Mouse (Mus musculus) lung, embryonic 16.5 days (tissue): ENCODE data around the gene Erbb4. TPM values are rescaled to one million over a fixed set of nuclear protein-coding genes. Genes with fewer than 3 reads are reported as not detected.

Experiments
- ATAC-seq: fragments of 200-750 bp; cut with Nextera tagmentation; 2 replicates; pipeline ENCODE4 v1.8.0; 2017; ENCODE audit warnings: low read depth, mild to moderate bottlenecking, moderate library complexity
- H3K27ac ChIP-seq: fragments of 300-500 bp; sonication (generic); 2 replicates; pipeline ENCODE4 v1.5.1; 2014; ENCODE audit warnings: mild to moderate bottlenecking, control low read depth, low read length
- H3K27me3 ChIP-seq: fragments of 300-500 bp; sonication (generic); 2 replicates; pipeline ENCODE4 v1.6.1; 2014; ENCODE audit warnings: low read depth, low read length, mixed read lengths; ENCODE audit not compliant: control insufficient read depth, insufficient read depth
- H3K36me3 ChIP-seq: fragments of 300-500 bp; sonication (generic); 2 replicates; pipeline ENCODE4 v1.6.1; 2014; ENCODE audit warnings: low read length; ENCODE audit not compliant: control insufficient read depth, insufficient read depth
- H3K4me1 ChIP-seq: fragments of 300-500 bp; sonication (generic); replicated peaks from 2 replicates; pipeline ENCODE4 v1.6.1; 2014; ENCODE audit warnings: low read length, mixed read lengths; ENCODE audit not compliant: control insufficient read depth, insufficient read depth
- H3K4me2 ChIP-seq: fragments of 300-500 bp; sonication (generic); 2 replicates; pipeline ENCODE4 v1.6.1; 2014; ENCODE audit warnings: low read depth, low read length, control low read depth
- H3K4me3 ChIP-seq: fragments of 300-500 bp; sonication (generic); 2 replicates; pipeline ENCODE4 v1.5.1; 2014; ENCODE audit warnings: mild to moderate bottlenecking, low read length, control low read depth
- H3K9ac ChIP-seq: fragments of 300-500 bp; sonication (generic); 2 replicates; pipeline ENCODE4 v1.6.1; 2014; ENCODE audit warnings: low read length, control low read depth
- H3K9me3 ChIP-seq: fragments of 300-500 bp; sonication (generic); 2 replicates; pipeline ENCODE4 v1.6.1; 2016; ENCODE audit warnings: low read length; ENCODE audit not compliant: control insufficient read depth
- WGBS: fragments of 180-500 bp; shearing (Covaris S2); extraction: QIAGEN DNeasy Blood & Tissue Kit; methylation state at CpG from one replicate; pipeline ENCODE4 v1.1.7; 2014; 5-methylcytosine and 5-hydroxymethylcytosine counted together
- polyA plus RNA-seq: library from polyadenylated mRNA; unstranded; fragments of >200 nt; fragmentation: Nextera tagmentation; extraction: Ambion mirVana; gene quantifications from 2 replicates; pipeline ENCODE4 v1.2.1, GENCODE M21; 2015

Gene Erbb4
- polyA plus RNA-seq, 1 experiment from 2014 or later: 1.1 TPM

DNA sequence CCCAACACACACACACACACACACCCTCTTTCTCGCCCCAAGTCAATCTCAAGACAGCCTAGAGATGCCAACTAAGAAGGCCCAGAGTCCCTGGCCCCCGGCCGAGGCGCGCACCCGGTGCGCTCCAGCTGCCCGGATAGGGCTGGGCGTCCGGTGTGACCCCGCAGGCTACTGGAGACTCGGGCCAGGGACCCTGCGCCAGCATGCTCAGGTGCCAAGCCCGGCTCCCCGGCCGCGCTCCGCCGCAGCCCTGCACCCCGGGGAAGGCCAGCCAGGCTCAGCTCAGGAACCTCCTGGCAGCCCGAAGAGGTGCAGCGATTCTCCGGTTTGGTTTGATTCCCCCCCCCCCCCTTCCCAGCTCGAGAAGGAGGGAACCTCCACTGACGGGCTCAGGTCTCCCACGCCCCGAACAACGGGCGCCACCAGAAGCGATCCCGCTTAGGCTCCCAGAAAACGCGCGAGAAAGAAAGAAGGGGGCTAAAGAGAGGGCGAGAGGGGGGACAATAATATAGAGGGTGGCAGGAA is 860 bp downstream of the Erbb4 start:
- under 1% methylated on average over 34 of the region's 35 CpGs for WGBS
- peak; percentile 64 for ATAC-seq
- peaks cover 13% of the 10 kb centered on the region for H3K4me1 ChIP-seq
- H3K9ac ChIP-seq: peak overlapping the region; percentile 42
- peaks cover 13% of the 10 kb centered on the region for H3K27me3 ChIP-seq
- no peaks in the 10 kb centered on the region for H3K9me3 ChIP-seq
- no peak overlapping the region for H3K27ac ChIP-seq
- H3K4me3 ChIP-seq: peak overlapping the region; percentile 70
- H3K4me2 ChIP-seq: peak overlapping the region; percentile 100
- H3K36me3 ChIP-seq: no peaks in the 10 kb centered on the region

GRCm38 (mm10) chr1:69106322-69106761 is 1.5 kb downstream of the Erbb4 start:
- peak; percentile 53 for ATAC-seq
- no peaks in the 10 kb centered on the region for H3K9me3 ChIP-seq
- no peak overlapping the region for H3K27ac ChIP-seq
- H3K9ac ChIP-seq: peak overlapping the region; percentile 57
- H3K27me3 ChIP-seq: peaks cover 13% of the 10 kb centered on the region
- WGBS: under 1% methylated on average over 24 of the region's 24 CpGs
- H3K4me2 ChIP-seq: peak overlapping the region; percentile 100
- peak overlapping the region; percentile 70 for H3K4me3 ChIP-seq
- H3K36me3 ChIP-seq: no peaks in the 10 kb centered on the region
- peaks cover 13% of the 10 kb centered on the region for H3K4me1 ChIP-seq

DNA sequence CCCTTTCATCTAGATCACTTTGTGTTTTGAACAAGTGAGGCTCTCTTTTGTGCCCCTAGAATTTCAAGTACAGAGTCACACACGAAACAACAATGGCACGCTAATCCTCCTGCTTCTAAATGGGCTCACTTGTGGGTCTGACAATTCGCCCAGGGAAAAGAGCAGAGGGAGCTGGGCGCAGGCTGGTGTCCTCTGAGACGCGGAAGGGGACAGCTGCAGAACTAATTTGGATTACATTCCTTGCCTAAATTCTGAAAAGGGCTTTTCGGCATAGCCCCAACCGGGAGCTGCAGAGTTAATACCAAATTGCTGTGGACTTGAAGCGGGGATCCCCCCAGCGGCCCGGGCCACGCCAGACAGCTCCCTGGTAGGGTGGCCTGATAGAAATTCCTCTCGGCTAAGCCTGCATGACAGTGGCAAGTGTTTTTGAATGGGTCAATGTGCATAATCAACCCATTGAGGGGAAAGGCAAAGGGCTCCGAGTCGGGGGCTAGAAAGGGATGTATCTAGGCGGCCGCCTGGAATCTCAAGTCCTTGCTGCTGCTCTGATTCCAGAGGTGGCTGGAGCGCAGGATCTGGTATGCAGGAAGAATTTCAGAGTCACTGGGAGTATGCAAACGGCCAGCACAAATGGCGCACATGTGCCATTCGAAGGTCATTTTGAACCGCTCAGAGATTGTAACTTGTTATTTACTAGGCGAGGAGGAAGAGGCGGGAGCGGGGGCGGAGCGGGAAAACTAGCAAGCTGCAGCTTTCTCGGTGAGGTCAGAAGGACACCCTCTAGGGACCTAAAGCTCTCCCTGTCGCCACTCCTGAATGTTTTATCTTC is 2.2 kb downstream of the Erbb4 start:
- no peak overlapping the region for H3K27ac ChIP-seq
- ATAC-seq: no peak

DNA sequence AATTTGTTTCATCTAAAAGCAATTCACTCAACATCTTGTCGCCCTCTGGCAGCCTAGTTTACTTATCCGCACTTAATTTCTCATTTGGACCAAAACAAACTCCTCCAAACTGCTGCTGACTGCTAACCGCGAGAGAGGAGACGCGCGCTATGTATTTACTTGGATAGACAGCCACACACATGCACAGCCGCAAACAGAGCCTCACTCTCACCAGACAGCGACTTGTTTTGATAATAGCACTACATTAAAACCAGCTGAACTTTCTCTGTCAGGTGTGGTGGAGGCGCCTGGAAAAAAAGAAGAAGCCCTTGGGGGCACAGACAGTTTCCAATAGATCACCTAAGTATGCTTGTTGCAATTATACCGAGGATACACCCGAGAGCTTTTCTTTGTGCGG is 2.8 kb downstream of the Erbb4 start:
- no peak for ATAC-seq
- WGBS: 2% methylated on average over 13 of the region's 13 CpGs
- Histone ChIP-seq H3K9ac (no peak overlapping the region), H3K27me3 (peaks cover 13% of the 10 kb centered on the region), H3K4me2 (peak overlapping the region; percentile 100), H3K27ac (no peak overlapping the region), H3K36me3 (no peaks in the 10 kb centered on the region), H3K9me3 (no peaks in the 10 kb centered on the region), H3K4me3 (peak overlapping the region; percentile 70), H3K4me1 (peaks cover 13% of the 10 kb centered on the region)

More for the DNA sequence above, 2.2 kb downstream of the Erbb4 start:
- Histone ChIP-seq H3K4me3 (peak overlapping the region; percentile 70), H3K4me1 (peaks cover 13% of the 10 kb centered on the region), H3K9me3 (no peaks in the 10 kb centered on the region), H3K4me2 (peak overlapping the region; percentile 100), H3K9ac (peak overlapping the region; percentile 57), H3K27me3 (peaks cover 13% of the 10 kb centered on the region), H3K36me3 (no peaks in the 10 kb centered on the region)
- 1% methylated on average over 29 of the region's 29 CpGs for WGBS

- Histone ChIP-seq H3K9ac (no peak overlapping the region), H3K4me3 (no peak overlapping the region), H3K36me3 (no peaks in the 10 kb centered on the region), H3K4me1 (peaks cover 13% of the 10 kb centered on the region), H3K27ac (no peak overlapping the region), H3K4me2 (no peak overlapping the region), H3K9me3 (no peaks in the 10 kb centered on the region), H3K27me3 (peaks cover 5% of the 10 kb centered on the region)
- 88% methylated on average over 6 of the region's 6 CpGs for WGBS
- no peak for ATAC-seq
Measured at GRCm38 (mm10) chr1:69103211-69103706, 4.6 kb downstream of the Erbb4 start.

DNA sequence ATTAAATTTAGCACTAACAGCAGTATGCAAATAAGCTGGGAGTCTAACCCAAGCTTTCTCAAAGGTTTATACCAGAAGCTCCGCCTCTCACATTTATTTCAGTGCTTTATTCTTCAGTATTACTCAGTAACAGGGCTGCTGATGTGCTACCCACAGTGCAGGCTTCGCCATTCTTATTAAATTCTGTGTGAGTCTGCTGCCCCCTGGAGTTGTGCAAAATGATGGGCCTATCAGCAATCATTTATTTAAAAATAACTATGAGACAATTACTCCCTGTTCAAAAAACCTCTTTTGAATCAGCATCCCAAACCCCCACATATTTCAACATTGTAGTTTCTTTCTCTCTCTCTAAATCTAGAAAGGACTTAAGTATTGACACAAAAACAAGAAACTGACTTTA is 6.2 kb downstream of the Erbb4 start:
- no peak for ATAC-seq
- Histone ChIP-seq H3K36me3 (no peaks in the 10 kb centered on the region), H3K4me3 (no peak overlapping the region), H3K27ac (no peak overlapping the region), H3K9me3 (no peaks in the 10 kb centered on the region), H3K4me1 (peaks cover 9% of the 10 kb centered on the region; the same call in 1 of the 2 replicates), H3K27me3 (peaks cover 2% of the 10 kb centered on the region), H3K9ac (no peak overlapping the region), H3K4me2 (no peak overlapping the region)
- WGBS: 81% methylated on average over 2 of the region's 2 CpGs

- ATAC-seq: no peak
- no peak overlapping the region for H3K9ac ChIP-seq
- H3K9me3 ChIP-seq: no peaks in the 10 kb centered on the region
- H3K4me1 ChIP-seq: no peaks in the 10 kb centered on the region
- 33% methylated on average over 3 of the region's 3 CpGs for WGBS
- H3K4me2 ChIP-seq: no peak overlapping the region
- no peaks in the 10 kb centered on the region for H3K27me3 ChIP-seq
- H3K27ac ChIP-seq: no peak overlapping the region
- no peak overlapping the region for H3K4me3 ChIP-seq
- H3K36me3 ChIP-seq: no peaks in the 10 kb centered on the region
Measured at GRCm38 (mm10) chr1:69093052-69093451, 14.8 kb downstream of the Erbb4 start.

DNA sequence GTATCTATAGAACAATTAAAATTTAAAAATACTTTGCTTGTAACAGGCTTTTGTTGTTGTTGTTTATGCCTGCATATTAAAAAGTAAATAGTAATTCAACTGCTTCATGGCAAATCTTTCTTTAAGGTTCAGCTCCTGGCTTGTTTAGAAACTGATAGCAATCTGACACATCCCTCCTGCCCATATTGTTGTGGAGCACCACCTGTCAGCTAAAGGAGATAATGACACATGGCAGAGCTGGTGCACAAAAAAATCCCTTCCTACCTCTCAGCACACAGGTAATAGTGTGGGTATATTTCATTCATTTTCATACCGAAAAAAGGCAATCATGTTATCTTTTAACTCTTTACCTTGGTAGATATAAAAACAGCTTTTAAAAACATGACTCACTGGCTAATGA is 18.5 kb downstream of the Erbb4 start:
- Histone ChIP-seq H3K4me3 (no peak overlapping the region), H3K27me3 (no peaks in the 10 kb centered on the region), H3K4me1 (no peaks in the 10 kb centered on the region), H3K9ac (no peak overlapping the region), H3K9me3 (no peaks in the 10 kb centered on the region), H3K4me2 (no peak overlapping the region), H3K36me3 (no peaks in the 10 kb centered on the region), H3K27ac (no peak overlapping the region)
- no peak for ATAC-seq
- 84% methylated on average over 1 of the region's 1 CpGs for WGBS

- 68% methylated on average over 6 of the region's 6 CpGs for WGBS
- H3K4me3 ChIP-seq: no peak overlapping the region
- no peak for ATAC-seq
Measured at GRCm38 (mm10) chr1:69085753-69086152, 22.1 kb downstream of the Erbb4 start.

More at GRCm38 (mm10) chr1:69085753-69086152, 22.1 kb downstream of the Erbb4 start:
- Histone ChIP-seq H3K27me3 (no peaks in the 10 kb centered on the region), H3K9ac (no peak overlapping the region), H3K4me2 (no peak overlapping the region), H3K36me3 (no peaks in the 10 kb centered on the region), H3K4me1 (no peaks in the 10 kb centered on the region), H3K9me3 (no peaks in the 10 kb centered on the region), H3K27ac (no peak overlapping the region)
